Mouse (Mus musculus): ENCODE results near the gene Trap1.
"Not testable (repeated sequence)": the region's sequence is repeated elsewhere in the genome, so short reads cannot be mapped to it uniquely, and the experiment has no call there.

DNA sequence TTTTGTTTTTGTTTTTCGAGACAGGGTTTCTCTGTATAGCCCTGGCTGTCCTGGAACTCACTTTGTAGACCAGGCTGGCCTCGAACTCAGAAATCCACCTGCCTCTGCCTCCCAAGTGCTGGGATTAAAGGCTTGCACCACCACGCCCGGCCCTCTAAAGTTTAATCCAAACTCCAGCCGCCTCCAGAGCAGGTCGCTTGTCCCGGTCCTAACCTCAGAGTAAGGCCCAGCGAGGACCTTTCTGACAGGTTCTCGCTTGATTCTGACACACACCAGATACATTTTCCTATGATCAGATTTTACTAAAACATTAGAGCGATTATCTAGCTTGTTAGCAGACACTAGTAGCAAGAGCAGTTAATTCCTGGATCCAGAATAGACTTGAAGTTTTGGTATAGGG, 675 bp upstream of the Trap1 start:
- not testable (repeated sequence) for TF ChIP-seq CTCF (IDR thresholded peaks at IDR 0.05; ENCODE audit: extremely low read depth, insufficient read depth, insufficient read length, insufficient replicate concordance); POLR2A (IDR thresholded peaks at IDR 0.05; ENCODE audit: low read depth, low read length)
